Mouse (Mus musculus) C2C12 (cell line): ENCODE results near the gene Sox13. TPM values are rescaled to one million over a fixed set of nuclear protein-coding genes. Genes with fewer than 3 reads are reported as not detected.

Experiments used
- H3K27me3 ChIP-seq: one replicate; pipeline ENCODE4 v1.6.1; 2011; ENCODE audit not compliant: control insufficient read depth, insufficient read depth, insufficient read length
- H3K36me3 ChIP-seq: one replicate; pipeline ENCODE4 v1.6.1; 2011; ENCODE audit not compliant: control insufficient read depth, insufficient read depth
- H3K4me3 ChIP-seq: one replicate; pipeline ENCODE4 v1.5.1; 2011; ENCODE audit warnings: mild to moderate bottlenecking, control low read depth; ENCODE audit not compliant: poor library complexity, insufficient read depth, severe bottlenecking
- H3K79me2 ChIP-seq: one replicate; pipeline ENCODE4 v1.6.1; 2011; ENCODE audit not compliant: control insufficient read depth, insufficient read depth
- H3K79me3 ChIP-seq: one replicate; pipeline ENCODE4 v1.6.1; 2011; ENCODE audit warnings: low read depth, control low read depth
- H3ac ChIP-seq: one replicate; pipeline ENCODE3; 2011; ENCODE audit warnings: low read depth; ENCODE audit not compliant: control insufficient read depth, insufficient read length
- CEBPB ChIP-seq: IDR thresholded peaks from one replicate; pipeline ENCODE4 v1.6.1; 2011; ENCODE audit warnings: low read depth, mild to moderate bottlenecking, control low read depth, moderate library complexity
- CTCF ChIP-seq: IDR thresholded peaks from one replicate; pipeline ENCODE4 v1.5.1; 2011; ENCODE audit not compliant: control insufficient read depth, insufficient read depth, insufficient read length
- FOSL1 ChIP-seq: IDR thresholded peaks from one replicate; pipeline ENCODE4 v1.8.0; 2011; ENCODE audit warnings: mild to moderate bottlenecking, low read length; ENCODE audit not compliant: poor library complexity, insufficient read depth, severe bottlenecking
- MAX ChIP-seq: IDR thresholded peaks from one replicate; pipeline ENCODE4 v1.6.1; 2011; ENCODE audit warnings: mild to moderate bottlenecking, control low read depth
- MYOD1 ChIP-seq: IDR thresholded peaks from one replicate; pipeline ENCODE4 v1.6.1; 2011; ENCODE audit warnings: low read depth; ENCODE audit not compliant: control insufficient read depth, insufficient read length
- MYOG ChIP-seq: IDR thresholded peaks from one replicate; pipeline ENCODE4 v1.6.1; 2011; ENCODE audit not compliant: control insufficient read depth, insufficient read length; ENCODE audit errors: extremely low read depth
- USF1 ChIP-seq: IDR thresholded peaks from one replicate; pipeline ENCODE4 v1.6.1; 2011; ENCODE audit warnings: low read depth, mild to moderate bottlenecking, control low read depth, moderate library complexity
- polyA plus RNA-seq: library from polyadenylated mRNA; unstranded; fragments of >200 nt; fragmentation: generic; extraction: Trizol; gene quantifications from one replicate; pipeline ENCODE4 v1.2.1, GENCODE M21; 2012; ENCODE audit warnings: missing spikeins

Sox13 gene
- polyA plus RNA-seq, 1 experiment = 0.26 TPM

GRCm38 (mm10) chr1:133451025-133451424 is 26.8 kb upstream of the Sox13 start:
- Histone ChIP-seq H3K27me3 (peaks cover 14% of the 10 kb centered on the region), H3ac (no peak overlapping the region), H3K79me2 (no peaks in the 10 kb centered on the region), H3K79me3 (no peaks in the 10 kb centered on the region), H3K36me3 (no peaks in the 10 kb centered on the region), H3K4me3 (no peak overlapping the region)
- no peak for TF ChIP-seq MAX
- TF ChIP-seq FOSL1 = no peak
- no peak for TF ChIP-seq CTCF
- TF ChIP-seq MYOD1 = no peak
- TF ChIP-seq MYOG = no peak
- no peak for TF ChIP-seq USF1
- no peak for TF ChIP-seq CEBPB

DNA sequence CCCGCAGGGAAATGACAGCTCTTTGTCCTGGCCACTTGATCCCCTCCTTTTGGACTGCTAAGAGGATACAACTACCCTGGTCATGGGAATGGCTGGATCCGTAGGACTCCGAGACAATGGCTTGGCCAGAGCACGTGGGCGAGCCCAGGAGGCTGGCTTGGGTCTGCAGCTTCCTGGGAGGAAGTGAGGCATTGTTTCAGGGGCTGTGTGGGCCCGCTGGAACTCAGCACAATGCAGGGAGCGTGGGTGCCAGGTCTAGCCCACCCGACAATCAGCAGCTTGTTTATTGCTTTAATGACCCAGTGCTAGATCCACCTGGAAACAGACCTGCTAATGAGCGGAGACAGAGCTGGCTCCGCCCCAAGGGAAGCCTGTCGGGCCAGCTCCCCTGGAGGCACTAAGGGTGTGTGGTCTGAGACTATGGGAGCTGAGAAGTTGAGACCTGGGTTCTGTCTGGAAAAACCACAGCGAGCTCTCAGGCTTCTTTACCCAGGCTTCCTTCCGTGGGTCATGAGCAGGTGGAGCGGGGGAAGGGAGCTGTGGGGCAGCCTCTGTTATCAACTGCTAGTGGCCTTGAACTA is 24.3 kb upstream of the Sox13 start:
- Histone ChIP-seq H3K79me2 (no peaks in the 10 kb centered on the region), H3K36me3 (no peaks in the 10 kb centered on the region), H3ac (no peak overlapping the region), H3K4me3 (no peak overlapping the region), H3K27me3 (peaks cover 12% of the 10 kb centered on the region), H3K79me3 (no peaks in the 10 kb centered on the region)
- no peak for TF ChIP-seq MYOG
- no peak for TF ChIP-seq USF1
- TF ChIP-seq CEBPB = no peak
- TF ChIP-seq CTCF = no peak
- no peak for TF ChIP-seq MYOD1
- no peak for TF ChIP-seq MAX
- TF ChIP-seq FOSL1 = no peak

- Histone ChIP-seq H3K4me3 (no peak overlapping the region), H3K79me2 (no peaks in the 10 kb centered on the region), H3K27me3 (peaks cover 12% of the 10 kb centered on the region), H3ac (no peak overlapping the region), H3K36me3 (no peaks in the 10 kb centered on the region), H3K79me3 (no peaks in the 10 kb centered on the region)
- no peak for TF ChIP-seq MYOG
- TF ChIP-seq CTCF = no peak
- no peak for TF ChIP-seq CEBPB
- no peak for TF ChIP-seq MAX
- no peak for TF ChIP-seq MYOD1
- TF ChIP-seq USF1 = no peak
- no peak for TF ChIP-seq FOSL1
Observed at GRCm38 (mm10) chr1:133446291-133446690, 22.1 kb upstream of the Sox13 start.

DNA sequence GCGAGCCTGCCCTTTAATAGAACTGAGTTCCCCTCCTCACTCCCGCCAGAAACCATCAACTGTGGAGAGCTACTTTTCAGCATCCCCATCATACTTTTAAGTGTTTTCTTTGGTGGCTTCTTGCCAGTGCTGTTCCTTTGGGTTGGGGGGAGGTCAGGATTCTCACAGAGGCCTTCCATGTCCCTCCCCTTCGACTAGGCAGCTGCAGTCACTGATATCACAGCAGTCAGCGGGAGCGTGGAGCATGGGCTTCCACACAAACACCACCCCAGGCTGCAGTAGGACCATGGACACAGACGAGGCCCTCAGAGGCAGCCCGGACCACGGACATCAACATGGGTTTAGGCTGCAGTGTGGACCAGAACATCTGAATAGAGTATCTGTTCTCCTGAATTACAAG is 20.1 kb upstream of the Sox13 start:
- Histone ChIP-seq H3ac (no peak overlapping the region), H3K4me3 (no peak overlapping the region), H3K36me3 (no peaks in the 10 kb centered on the region), H3K79me3 (no peaks in the 10 kb centered on the region), H3K79me2 (no peaks in the 10 kb centered on the region), H3K27me3 (peaks cover 14% of the 10 kb centered on the region)
- no peak for TF ChIP-seq MYOG
- TF ChIP-seq MYOD1 = no peak

GRCm38 (mm10) chr1:133437916-133438683 is 13.9 kb upstream of the Sox13 start:
- Histone ChIP-seq H3K79me2 (no peaks in the 10 kb centered on the region), H3K36me3 (no peaks in the 10 kb centered on the region), H3K79me3 (no peaks in the 10 kb centered on the region), H3K27me3 (peaks cover 20% of the 10 kb centered on the region), H3ac (no peak overlapping the region), H3K4me3 (no peak overlapping the region)
- TF ChIP-seq USF1 = no peak
- no peak for TF ChIP-seq FOSL1
- no peak for TF ChIP-seq MYOD1
- TF ChIP-seq CEBPB = no peak
- no peak for TF ChIP-seq MYOG
- no peak for TF ChIP-seq CTCF
- TF ChIP-seq MAX = no peak
